Mouse (Mus musculus) kidney, adult 8-10 months (tissue): ENCODE measurements around the gene Fcer2a.

ENCODE experiments used
- DNase-seq, 2 experiments: peaks; one replicate each; pipeline ENCODE4 v3.0.0; 2022

The Fcer2a gene

GRCm38 (mm10) chr8:3694121-3694520, at the start of gene Fcer2a:
Gene Fcer2a, minus strand, starts transcription at chr8:3694175.
- DNase-seq = no peak

DNA sequence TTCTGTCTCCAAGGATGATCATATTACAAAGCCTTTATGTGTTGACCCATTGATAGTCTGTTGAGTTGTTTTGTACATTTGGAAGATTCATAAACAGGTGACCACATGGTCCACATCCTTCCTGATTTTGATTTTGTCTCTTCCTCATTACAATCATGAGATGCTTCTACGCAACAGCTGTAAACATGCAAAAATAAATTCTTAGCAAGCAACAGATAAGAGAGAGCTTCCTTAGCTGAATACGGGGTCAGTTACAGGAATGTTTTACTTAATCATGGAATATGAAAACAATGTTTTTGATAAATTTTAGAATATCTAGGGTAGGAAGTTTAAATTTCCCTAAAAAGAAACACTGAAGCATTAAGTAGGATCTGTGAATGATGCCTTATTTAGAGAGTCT, 43.0 kb upstream of the Fcer2a start:
- DNase-seq = no peak

DNA sequence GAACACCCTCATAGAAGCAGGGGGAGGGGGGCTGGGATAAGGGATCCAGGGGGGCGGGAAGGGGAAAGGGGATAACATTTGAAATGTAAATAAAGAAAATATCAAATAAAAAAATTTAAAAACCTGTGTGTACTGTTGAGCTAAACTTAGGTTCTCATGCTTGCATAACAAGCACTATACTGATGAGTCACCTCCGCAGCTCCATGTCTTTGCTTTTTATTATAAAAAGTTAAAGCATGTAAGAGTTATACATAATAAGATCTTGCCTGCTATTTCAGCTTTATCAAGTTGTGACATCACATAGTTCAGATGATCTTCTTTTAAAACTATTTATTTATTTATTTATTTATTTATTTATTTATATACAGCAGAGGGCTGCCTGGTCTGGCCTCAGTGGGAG, 41.6 kb upstream of the Fcer2a start:
- DNase-seq = no peak

DNA sequence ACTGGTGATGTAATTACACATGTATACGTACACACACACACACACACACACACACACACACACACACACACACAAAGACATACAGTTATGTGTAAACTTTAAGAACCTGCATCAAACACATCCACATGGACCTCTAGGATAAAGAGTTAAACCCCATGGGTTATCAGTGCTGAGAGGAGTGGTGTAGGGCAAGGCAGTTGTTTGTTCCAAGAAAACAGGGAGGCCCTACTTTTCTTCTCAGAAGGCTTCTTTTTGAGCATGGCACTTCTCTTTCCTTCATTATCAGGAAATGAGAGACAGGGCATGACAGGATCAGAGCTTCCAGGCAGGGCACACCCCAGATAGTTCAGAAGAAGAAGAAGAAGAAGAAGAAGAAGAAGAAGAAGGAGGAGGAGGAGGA, 40.1 kb upstream of the Fcer2a start:
- no peak for DNase-seq

DNA sequence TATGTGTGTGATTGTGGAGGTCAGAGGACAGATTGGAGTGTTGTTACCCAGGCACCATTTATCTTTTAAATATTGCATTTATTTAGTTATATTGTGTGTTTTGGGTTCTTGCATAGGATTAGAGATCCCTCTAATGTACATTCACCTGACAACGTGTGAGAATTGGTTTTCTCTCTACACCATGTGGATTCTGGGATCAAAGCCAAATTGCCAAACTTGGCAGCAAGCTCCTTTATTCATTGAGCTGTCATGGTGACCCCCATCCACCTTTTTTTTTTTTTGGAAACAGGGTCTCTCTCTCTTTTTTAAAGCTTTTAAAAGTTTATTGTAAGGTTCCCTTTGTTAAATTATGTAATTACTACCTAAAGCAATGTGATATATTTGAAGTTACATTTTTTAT, 27.1 kb upstream of the Fcer2a start:
- DNase-seq = no peak

- DNase-seq = no peak
These were observed 26.6 kb upstream of the Fcer2a start, which contains the start of gene Clec4g for GRCm38 (mm10) chr8:3720551-3720950. Gene Clec4g, minus strand, starts transcription at chr8:3720651.

DNA sequence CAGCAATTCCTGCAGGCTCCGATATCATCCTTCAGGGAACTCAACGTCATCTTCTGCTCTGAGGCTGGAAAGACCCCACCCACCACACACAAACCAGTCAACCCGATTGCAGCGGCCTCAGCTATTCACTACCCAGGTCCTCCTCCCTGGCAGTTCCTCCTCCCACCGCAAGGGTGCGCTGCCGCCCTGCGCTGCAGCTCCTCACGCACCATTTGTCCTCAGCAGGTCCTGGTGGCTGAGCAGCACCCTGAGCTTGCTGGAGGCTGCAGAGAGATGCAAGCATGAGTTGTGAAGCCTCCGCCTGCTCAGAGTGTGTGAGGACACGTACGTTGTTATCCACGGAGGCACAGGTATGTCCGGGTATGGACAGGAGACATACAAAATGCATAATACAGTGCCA, 24.6 kb upstream of the Fcer2a start:
- peak; percentile 33 to 73 for DNase-seq

- DNase-seq = no peak
These were observed 23.5 kb upstream of the Fcer2a start for GRCm38 (mm10) chr8:3717321-3717954.

DNA sequence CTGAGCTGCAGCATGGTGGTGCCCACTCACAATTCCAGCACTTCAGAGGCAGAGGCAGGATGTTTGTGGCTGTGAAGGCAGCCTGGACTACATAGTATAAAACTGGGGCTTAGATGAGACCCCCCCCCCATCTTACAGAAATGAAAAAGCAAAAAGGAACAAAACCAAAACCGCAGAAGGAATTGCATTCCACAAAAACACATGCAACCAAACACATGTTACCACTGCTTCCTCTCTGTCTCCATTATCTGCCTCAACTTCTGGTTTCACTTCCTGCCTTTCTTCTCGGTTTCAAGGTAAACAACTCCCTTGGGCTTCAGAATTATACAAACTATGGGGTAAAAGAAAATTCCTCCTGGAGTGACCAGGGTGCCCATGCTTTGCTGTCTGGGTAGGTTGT, 17.7 kb upstream of the Fcer2a start:
- DNase-seq = no peak

DNA sequence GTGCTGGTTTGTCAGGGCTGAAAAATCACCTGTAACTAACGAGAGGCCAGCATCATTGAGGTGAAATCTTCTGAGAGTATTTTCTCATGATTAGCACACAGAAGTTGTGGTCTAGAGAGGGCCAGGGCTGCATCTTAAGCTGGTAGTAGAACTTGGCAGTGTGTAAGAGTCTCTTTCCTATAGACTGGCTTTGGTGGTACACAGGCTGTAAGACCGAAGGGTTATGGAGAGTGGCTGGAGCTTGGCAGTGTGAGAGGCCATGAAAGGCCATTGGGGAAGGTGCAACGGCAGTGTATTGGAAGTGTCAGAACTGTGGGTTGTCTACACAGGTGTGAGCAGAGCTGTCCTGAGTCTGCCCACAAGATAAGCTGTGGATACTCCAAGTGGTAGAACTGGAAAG, 16.3 kb upstream of the Fcer2a start:
- DNase-seq = no peak

DNA sequence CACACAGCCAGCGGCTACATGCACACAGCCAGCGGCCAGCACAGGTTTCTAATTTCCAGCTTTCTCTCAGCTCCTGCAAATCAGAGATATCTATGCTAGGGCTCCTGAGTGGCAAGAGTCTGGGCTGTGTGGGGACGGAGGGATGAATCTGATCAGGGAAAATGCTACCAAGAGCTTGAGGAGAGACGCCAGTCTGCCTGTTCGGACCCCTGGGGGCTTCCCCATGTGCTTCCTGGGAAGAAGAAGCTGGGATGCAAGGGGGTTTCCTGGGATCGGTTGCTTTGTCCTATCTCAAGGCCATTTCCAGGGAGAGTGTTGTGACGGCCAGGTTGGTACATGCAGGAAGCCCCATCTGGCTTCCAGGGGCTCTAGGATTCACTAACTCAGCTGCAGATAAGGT, 13.6 kb upstream of the Fcer2a start:
- no peak for DNase-seq

DNA sequence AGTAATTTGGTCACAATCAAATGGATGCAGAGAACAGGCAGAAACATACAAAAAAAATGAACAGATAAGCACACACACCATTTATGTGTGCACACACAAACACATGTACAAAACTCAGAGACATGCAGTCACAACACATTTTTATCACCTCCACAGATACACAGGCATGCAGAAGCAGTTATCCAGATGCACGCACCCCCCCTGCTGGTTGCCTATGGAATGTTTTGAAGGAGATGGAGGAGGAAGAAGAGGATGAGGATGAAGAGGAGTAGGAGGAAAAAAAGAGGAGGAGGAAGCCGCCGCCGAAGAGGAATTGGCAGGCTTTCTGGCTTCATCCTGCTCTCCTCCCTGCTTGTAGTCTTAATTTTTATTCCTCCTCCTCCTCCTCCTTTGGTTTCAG, 11.7 kb upstream of the Fcer2a start:
- DNase-seq = peak in 1 of 2 experiments; percentile 12

DNA sequence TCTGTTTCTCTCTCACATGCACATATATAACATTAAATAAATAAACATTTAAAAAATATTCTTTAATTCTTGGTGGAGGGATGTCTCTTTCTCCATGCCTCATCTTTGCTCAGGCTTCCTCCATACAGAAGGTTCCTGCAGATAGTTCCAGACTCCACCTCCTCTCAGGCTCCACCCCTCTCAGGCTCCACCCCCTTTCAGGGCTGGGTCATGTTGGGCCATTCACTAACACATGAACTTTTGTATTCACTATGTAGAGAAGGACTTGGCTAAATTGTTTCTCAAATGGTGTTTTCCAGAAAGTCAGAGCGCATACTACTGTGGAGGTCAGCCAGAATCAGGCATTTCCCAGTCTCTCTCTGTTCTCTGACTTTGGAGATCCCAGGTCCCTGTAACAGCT, 7.5 kb upstream of the Fcer2a start:
- no peak for DNase-seq

GRCm38 (mm10) chr8:3690774-3691173, 3.2 kb downstream of the Fcer2a start:
- DNase-seq = no peak

DNA sequence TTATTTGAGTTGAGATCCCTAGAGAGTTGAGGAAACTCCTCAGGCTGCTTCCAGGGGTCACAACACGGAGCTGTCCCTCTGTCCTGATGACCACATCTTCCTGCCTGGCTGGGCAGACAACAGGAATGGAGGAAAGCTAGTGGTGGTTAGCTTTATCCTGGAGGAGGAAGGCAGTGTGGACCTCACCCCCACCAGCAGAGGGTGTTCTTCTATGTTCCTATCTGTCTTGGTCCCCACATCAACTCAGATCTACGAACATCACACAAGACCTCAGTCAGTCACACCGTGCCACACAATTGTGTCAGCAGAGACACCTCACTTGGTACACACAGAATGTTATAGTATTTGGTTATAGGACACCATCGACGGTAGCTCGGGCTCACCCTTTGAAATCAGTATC, 6.4 kb downstream of the Fcer2a start:
- no peak for DNase-seq

DNA sequence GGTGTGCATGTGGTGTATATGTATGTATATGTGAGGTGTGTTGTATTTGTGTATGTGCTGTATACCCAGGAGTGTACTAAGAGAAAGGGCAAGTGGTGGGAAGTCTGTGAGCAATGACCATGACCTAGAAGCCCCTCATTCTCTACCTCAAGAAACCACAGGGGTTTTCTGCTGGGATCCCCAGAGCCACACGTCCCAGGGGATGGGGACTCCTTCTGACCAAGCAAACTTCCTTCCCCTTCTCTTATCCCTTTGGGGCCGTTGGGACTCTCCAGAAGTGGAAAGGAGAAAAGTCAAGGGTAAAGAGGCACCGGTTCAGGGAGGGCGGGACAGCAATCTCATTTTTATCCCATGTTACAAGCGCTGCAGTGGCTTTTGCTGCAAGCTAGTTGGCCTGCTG, 8.6 kb downstream of the Fcer2a start:
- DNase-seq = no peak

- DNase-seq = no peak
These were observed 9.4 kb downstream of the Fcer2a start for GRCm38 (mm10) chr8:3684530-3684929.

DNA sequence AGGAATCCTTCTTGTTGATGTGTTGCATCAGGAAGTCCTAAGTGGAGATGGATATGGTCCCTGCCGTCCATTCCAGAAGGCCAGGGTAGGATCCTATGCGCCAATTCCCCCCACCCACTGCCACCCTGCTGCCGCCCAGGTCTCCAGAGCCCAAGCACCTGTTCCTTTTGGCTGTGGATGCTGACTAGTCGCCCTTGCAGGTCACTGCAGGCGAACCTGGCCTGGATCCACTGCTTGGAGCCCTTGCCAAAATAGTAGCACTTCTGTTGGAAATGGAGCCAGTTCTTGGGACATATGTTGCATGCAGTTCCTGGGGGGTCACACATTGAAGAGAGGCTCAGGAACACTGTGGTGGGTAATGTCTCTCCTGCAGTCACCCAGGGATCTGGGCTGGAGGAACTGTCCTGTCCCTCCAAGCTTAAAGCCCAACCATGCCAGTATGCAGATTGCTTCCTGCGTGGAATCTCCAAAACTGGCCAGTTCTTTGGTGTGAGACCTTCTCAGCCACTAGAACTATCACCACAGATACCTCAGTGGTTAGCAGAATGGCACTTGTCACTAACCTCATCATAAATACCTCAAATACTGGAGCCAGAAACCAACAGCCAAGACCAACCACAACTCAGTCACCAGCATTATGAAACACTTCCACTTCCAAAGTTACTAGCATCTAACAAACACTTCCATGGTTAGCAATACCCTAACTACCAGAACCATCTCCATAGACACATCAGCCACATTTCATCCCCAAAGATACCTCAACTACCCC, 10.4 kb downstream of the Fcer2a start:
- DNase-seq = peak in 1 of 2 experiments; percentile 8

DNA sequence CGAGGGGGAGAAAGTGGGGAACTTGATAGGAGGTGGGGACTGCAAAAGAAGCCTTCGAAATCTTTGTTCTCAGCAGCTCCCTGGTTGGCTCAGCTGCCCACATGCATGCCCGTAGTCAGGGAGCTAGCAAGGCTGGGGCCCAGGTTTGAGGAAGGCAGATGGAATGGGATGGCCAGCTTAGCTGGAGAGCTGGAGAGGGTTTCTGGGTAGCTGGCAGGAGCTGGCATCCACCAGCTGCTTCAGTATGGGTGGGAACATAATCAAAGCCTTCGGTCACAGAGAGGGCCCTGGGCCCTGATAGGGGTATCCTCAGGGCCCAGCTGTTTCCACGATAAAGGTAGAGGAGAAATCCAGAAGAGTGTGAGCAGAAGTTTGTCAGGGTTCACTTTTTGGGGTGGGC, 11.5 kb downstream of the Fcer2a start:
- DNase-seq = no peak

GRCm38 (mm10) chr8:3679656-3680055, 14.3 kb downstream of the Fcer2a start:
- DNase-seq = no peak

- DNase-seq = no peak
These were observed 14.7 kb downstream of the Fcer2a start for GRCm38 (mm10) chr8:3679236-3679635.

DNA sequence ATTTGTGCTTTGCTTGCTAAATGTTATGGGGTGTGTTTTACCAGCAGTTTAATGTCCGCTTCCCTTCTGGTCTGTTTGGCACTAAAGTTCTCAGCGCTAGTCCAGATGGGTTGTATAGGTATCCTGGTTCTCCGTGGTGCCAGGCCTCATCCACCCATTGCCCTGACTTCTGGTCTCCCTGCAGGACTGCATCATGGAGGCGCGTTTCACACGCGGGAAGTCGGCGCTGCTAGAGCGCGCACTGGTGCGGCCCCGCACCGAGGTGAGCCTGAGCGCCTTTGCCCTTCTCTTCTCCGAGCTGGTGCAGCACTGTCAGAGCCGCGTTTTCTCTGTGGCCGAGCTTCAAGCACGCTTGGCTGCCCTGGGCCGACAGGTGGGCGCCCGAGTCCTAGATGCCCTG, 15.1 kb downstream of the Fcer2a start:
- DNase-seq = no peak

DNA sequence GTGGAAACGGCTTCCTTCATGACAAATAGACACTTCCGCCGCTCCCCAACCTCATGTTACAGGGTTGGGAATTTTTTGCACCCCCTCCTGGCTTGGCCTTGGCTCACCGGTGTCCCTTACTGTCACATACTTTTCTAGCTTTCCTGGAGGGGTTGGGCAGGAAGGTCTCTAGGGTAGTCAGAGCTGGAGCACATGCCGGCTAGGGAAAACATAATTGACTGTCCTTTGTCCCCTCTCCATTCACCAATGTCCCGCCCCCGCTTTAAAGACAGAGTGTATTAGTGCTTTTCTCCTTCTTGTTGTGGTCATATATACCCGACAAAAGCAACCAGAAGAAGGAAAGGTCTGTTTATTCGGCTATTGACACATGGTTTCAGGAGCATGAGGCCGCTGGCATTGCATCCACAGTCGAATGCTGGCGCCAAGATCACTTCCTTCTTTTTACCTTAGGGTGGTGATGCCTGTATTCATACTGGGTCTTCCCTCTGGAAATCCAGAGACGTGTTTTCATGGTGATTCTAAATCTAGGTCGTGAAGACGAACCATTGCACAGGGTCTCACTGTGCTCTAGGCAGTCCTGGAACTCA, 16.9 kb downstream of the Fcer2a start:
- DNase-seq = no peak
